Mouse (Mus musculus) CH12.LX (cell line): Measurements from ENCODE around the gene Kdm5b. TPM values are rescaled to one million over a fixed set of nuclear protein-coding genes. Genes with fewer than 3 reads are reported as not detected.
"Not testable (repeated sequence)": the region's sequence is repeated elsewhere in the genome, so short reads cannot be mapped to it uniquely, and the experiment has no call there.

Experiments used
- DNase-seq: peaks from one replicate; pipeline ENCODE4 v3.0.0-alpha.2; 2013; ENCODE audit errors: extremely low read depth
- H3K27ac ChIP-seq: 2 replicates; pipeline ENCODE4 v1.5.1; 2012; ENCODE audit warnings: low read depth, mild to moderate bottlenecking, control low read depth, moderate library complexity; ENCODE audit not compliant: insufficient read depth
- H3K27me3 ChIP-seq: replicated peaks from 2 replicates; pipeline ENCODE3; 2012; ENCODE audit warnings: inconsistent platforms
- H3K36me3 ChIP-seq, 2 experiments: replicated peaks in 1 of 2; 2 replicates each; pipeline versions ENCODE3 to v1.6.1; 2012; ENCODE audit warnings: inconsistent platforms in 1 of 2, low read length in 1 of 2, mild to moderate bottlenecking in 1 of 2, mixed read lengths in 1 of 2, moderate library complexity in 1 of 2; ENCODE audit not compliant: control insufficient read depth in 1 of 2, insufficient read depth in 1 of 2
- H3K4me1 ChIP-seq, 2 experiments: 2 replicates each; pipeline ENCODE4 v1.6.1; 2012; ENCODE audit warnings: inconsistent platforms in 1 of 2, moderate library complexity in 1 of 2; ENCODE audit not compliant: insufficient read depth in 2 of 2, control insufficient read depth in 1 of 2
- H3K4me2 ChIP-seq: 2 replicates; pipeline ENCODE4 v1.6.1; 2012; ENCODE audit warnings: low read depth, mild to moderate bottlenecking, control low read depth; ENCODE audit not compliant: poor library complexity, insufficient read depth, severe bottlenecking
- H3K4me3 ChIP-seq, 3 experiments: fragments of 150-350 bp in 1 of 3; sonication (generic) in 1 of 3; replicated peaks in 1 of 3; 2 replicates each; pipeline versions ENCODE3 to v1.5.1; 2011 to 2012; ENCODE audit warnings: low read depth in 2 of 3, low read length in 2 of 3, mild to moderate bottlenecking in 2 of 3, moderate library complexity in 2 of 3, control low read depth in 1 of 3, improper control_type of control experiment in 1 of 3, inconsistent platforms in 1 of 3, mixed read lengths in 1 of 3; ENCODE audit not compliant: poor library complexity in 1 of 3
- H3K79me2 ChIP-seq: replicated peaks from 2 replicates; pipeline ENCODE4 v1.6.1; 2012; ENCODE audit warnings: mild to moderate bottlenecking, moderate library complexity; ENCODE audit not compliant: control insufficient read depth, poor library complexity, insufficient read depth, severe bottlenecking; ENCODE audit errors: extremely low read depth
- H3K9ac ChIP-seq: 2 replicates; pipeline ENCODE4 v1.6.1; 2012; ENCODE audit warnings: low read depth, mild to moderate bottlenecking, control low read depth, moderate library complexity; ENCODE audit not compliant: insufficient read depth
- H3K9me3 ChIP-seq: replicated peaks from 2 replicates; pipeline ENCODE3; 2012; ENCODE audit warnings: low read length, inconsistent platforms, mixed read lengths
- BHLHE40 ChIP-seq: IDR thresholded peaks from 2 replicates; pipeline ENCODE4 v1.6.1; 2011; ENCODE audit warnings: mild to moderate bottlenecking, low read depth, low read length, improper control_type of control experiment
- CHD1 ChIP-seq: IDR thresholded peaks from 2 replicates; pipeline ENCODE4 v1.6.1; 2012; ENCODE audit warnings: low read depth, low read length, improper control_type of control experiment, inconsistent platforms
- ELF1 ChIP-seq: IDR thresholded peaks from 2 replicates; pipeline ENCODE4 v1.6.1; 2014; ENCODE audit warnings: low read depth, mild to moderate bottlenecking, inconsistent platforms, low read length, improper control_type of control experiment
- EP300 ChIP-seq: IDR thresholded peaks from 2 replicates; pipeline ENCODE4 v1.6.1; 2011; ENCODE audit warnings: low read length, improper control_type of control experiment
- GABPA ChIP-seq: IDR thresholded peaks from 2 replicates; pipeline ENCODE4 v1.6.1; 2012; ENCODE audit warnings: low read depth, low read length, improper control_type of control experiment, inconsistent platforms; ENCODE audit not compliant: insufficient replicate concordance
- HCFC1 ChIP-seq: IDR thresholded peaks from 2 replicates; pipeline ENCODE4 v1.6.1; 2012; ENCODE audit warnings: low read depth, mild to moderate bottlenecking, inconsistent platforms, low read length, improper control_type of control experiment
- JUND ChIP-seq: conservative IDR thresholded peaks from 2 replicates; pipeline ENCODE4 v1.6.1; 2011; ENCODE audit warnings: low read depth, low read length, improper control_type of control experiment
- MAFK ChIP-seq: IDR thresholded peaks from 2 replicates; pipeline ENCODE4 v1.6.1; 2011; ENCODE audit warnings: low read length, improper control_type of control experiment; ENCODE audit not compliant: insufficient replicate concordance
- MAX ChIP-seq: IDR thresholded peaks from 2 replicates; pipeline ENCODE4 v1.6.1; 2011; ENCODE audit warnings: low read length, improper control_type of control experiment
- MEF2A ChIP-seq: IDR thresholded peaks from 2 replicates; pipeline ENCODE4 v1.6.1; 2014; ENCODE audit warnings: low read depth, mild to moderate bottlenecking, inconsistent platforms, low read length, improper control_type of control experiment, borderline replicate concordance
- PAX5 ChIP-seq: IDR thresholded peaks from 2 replicates; pipeline ENCODE4 v1.6.1; 2012; ENCODE audit warnings: low read length, inconsistent platforms, mixed read lengths
- RAD21 ChIP-seq: IDR thresholded peaks from 2 replicates; pipeline ENCODE4 v1.6.1; 2011; ENCODE audit warnings: low read depth, mild to moderate bottlenecking, low read length, improper control_type of control experiment, moderate library complexity
- SMC3 ChIP-seq: IDR thresholded peaks from 2 replicates; pipeline ENCODE4 v1.6.1; 2011; ENCODE audit warnings: low read depth, low read length, improper control_type of control experiment
- TCF12 ChIP-seq: IDR thresholded peaks from 2 replicates; pipeline ENCODE4 v1.6.1; 2014; ENCODE audit warnings: low read depth, mild to moderate bottlenecking, inconsistent platforms, low read length, improper control_type of control experiment
- ZKSCAN1 ChIP-seq: IDR thresholded peaks from 2 replicates; pipeline ENCODE4 v1.6.1; 2012; ENCODE audit warnings: low read depth, inconsistent platforms, low read length, improper control_type of control experiment, borderline replicate concordance
- dilution Hi-C: fragments of 300-500 bp; cut with MboI; formaldehyde crosslinking; loops from 2 replicates; pipeline ENCODE4 v1.14.3; 2020; ENCODE audit warnings: low sequenced_read_pairs; ENCODE audit not compliant: extremely low pct_unique_long_range_greater_than_20kb, extremely low pct_ligation_motif_present
- in situ Hi-C: fragments of 300-500 bp; cut with MboI; formaldehyde crosslinking; loops from 3 replicates; pipeline ENCODE4 v1.14.3; 2019; ENCODE audit warnings: low sequenced_read_pairs, low pct_ligation_motif_present, low pct_unique_long_range_greater_than_20kb, mixed read lengths
- polyA plus RNA-seq: library from polyadenylated mRNA; unstranded; fragments of >175 nt; gene quantifications from 2 replicates; pipeline ENCODE4 v1.2.1, GENCODE M21; 2012; ENCODE audit warnings: low read depth; ENCODE audit not compliant: insufficient read length
- total RNA-seq, 2 experiments: library from RNA; depleted of rRNA; stranded (reverse); fragments of 300-350 nt in 1 of 2; fragments of >200 nt in 1 of 2; gene quantifications; 2 replicates each; pipeline ENCODE4 v1.2.3; 2012 to 2014

Kdm5b gene
- total and polyA plus RNA-seq, 3 experiments = 1.9 to 14.3 (median 4.1) TPM

DNA sequence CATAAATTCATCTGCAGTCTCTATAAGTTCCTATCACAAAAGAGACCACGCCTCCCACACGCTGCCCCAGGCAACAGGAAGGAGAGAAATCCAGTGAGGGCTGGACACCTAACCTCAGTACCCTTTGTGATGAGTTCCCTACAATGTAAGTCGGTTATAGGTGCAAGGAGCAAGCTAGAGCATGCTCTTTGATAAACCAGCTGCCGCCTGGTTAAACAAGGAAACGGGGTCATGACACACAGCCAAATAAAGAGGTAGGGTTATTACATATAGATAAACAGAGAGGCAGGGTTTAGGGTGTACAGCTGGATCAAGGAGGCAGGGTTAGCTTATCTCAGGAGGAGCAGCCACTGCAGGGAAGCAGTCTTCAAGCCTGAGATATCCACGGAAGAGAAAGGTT, 33.2 kb upstream of the Kdm5b start:
- no peaks in the 10 kb centered on the region for H3K4me1 ChIP-seq
- in situ Hi-C loops (no loop called here), dilution Hi-C loops (no loop called here)
- H3K4me3 ChIP-seq = no peak overlapping the region
- no peaks in the 10 kb centered on the region for H3K36me3 ChIP-seq
- no peaks in the 10 kb centered on the region for H3K79me2 ChIP-seq
- no peak overlapping the region for H3K9ac ChIP-seq
- H3K9me3 ChIP-seq = no peaks in the 10 kb centered on the region
- no peaks in the 10 kb centered on the region for H3K27me3 ChIP-seq
- H3K27ac ChIP-seq = no peak overlapping the region
- no peak for DNase-seq
- H3K4me2 ChIP-seq = no peak overlapping the region
- TF ChIP-seq EP300 (no peak), MAX (no peak), HCFC1 (no peak), CHD1 (no peak), TCF12 (no peak), SMC3 (no peak), ZKSCAN1 (no peak), GABPA (no peak), MAFK (no peak), JUND (no peak), ELF1 (no peak), PAX5 (no peak), RAD21 (no peak)

DNA sequence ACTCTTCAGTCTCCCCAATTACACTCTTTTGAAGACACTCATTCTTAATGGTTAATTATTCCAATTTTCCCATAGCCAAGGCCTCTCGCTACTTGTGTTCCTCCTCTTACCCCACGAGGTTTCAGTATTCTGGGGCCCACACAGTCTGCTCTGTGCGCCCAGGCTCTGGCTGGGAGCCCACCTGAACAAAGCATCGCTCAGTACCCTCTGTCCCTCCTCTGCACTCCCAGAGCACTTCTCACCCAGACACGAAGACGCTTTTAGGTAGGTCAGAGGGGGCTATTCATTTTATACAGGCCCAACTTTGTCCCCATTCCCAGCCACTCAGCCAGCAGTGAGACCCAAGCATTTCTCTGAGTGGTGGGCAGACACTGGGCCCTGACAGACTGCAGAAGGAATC, 29.4 kb upstream of the Kdm5b start:
- no peak overlapping the region for H3K4me3 ChIP-seq
- in situ Hi-C loops (no loop called here), dilution Hi-C loops (no loop called here)
- H3K4me1 ChIP-seq = no peaks in the 10 kb centered on the region
- no peaks in the 10 kb centered on the region for H3K9me3 ChIP-seq
- no peaks in the 10 kb centered on the region for H3K79me2 ChIP-seq
- TF ChIP-seq BHLHE40 (no peak), ZKSCAN1 (no peak), MAFK (no peak), MEF2A (no peak), SMC3 (no peak)
- TF ChIP-seq, all 38 proteins: peak for 0
- Histone ChIP-seq H3K9ac (no peak overlapping the region), H3K27ac (no peak overlapping the region), H3K4me2 (no peak overlapping the region), H3K27me3 (no peaks in the 10 kb centered on the region), H3K36me3 (no peaks in the 10 kb centered on the region)
- no peak for DNase-seq

DNA sequence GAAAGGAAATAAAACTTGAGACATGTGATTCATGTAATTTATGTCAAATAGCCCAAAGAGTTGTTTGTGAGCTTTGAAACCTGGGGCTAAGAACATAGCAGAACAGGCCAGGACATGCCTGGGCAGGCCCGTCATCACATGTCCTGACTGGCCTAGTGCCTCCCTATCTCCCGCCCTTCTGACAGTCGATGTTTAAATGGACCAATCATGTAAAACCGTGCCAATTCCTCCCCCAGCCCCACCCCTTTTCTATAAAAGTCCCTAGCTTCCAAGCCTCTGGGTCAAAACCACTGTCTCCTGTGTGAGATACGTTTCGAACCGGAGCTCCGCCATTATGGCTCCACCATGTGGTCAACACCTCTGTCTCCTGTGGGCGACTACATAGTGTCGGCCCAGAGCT, 26.3 kb upstream of the Kdm5b start:
- H3K9me3 ChIP-seq, in situ Hi-C loops, H3K27ac ChIP-seq, H3K4me2 ChIP-seq, H3K79me2 ChIP-seq, H3K9ac ChIP-seq, H3K27me3 ChIP-seq, DNase-seq, H3K4me3 ChIP-seq, H3K4me1 ChIP-seq, dilution Hi-C loops, H3K36me3 ChIP-seq: not testable (repeated sequence)
